Mouse (Mus musculus): ENCODE data around the gene Map3k21.
A peak's percentile ranks its signal among the peaks of the same experiment; 100 is the strongest.

Map3k21 gene

DNA sequence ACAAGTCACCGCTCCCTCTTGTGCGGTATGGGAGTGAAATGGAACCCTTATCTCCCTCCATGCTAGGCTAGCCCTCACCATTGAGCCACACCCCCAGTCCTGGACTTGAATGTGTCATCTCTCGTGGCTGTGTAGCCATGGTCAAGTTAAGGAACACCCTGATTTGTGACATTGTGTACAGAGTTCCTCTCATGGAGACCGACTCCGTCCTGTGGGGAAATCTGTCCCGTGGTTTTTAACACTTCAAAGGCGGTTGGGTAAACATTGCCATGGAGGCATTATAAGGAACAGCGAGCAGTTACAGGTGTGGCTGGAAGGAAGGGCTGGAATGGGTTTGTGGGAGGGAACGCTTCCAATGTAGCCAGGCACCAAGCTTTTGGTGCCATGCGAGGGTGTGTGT, 6.8 kb downstream of the Map3k21 start:
- DNase-seq, result no peak

DNA sequence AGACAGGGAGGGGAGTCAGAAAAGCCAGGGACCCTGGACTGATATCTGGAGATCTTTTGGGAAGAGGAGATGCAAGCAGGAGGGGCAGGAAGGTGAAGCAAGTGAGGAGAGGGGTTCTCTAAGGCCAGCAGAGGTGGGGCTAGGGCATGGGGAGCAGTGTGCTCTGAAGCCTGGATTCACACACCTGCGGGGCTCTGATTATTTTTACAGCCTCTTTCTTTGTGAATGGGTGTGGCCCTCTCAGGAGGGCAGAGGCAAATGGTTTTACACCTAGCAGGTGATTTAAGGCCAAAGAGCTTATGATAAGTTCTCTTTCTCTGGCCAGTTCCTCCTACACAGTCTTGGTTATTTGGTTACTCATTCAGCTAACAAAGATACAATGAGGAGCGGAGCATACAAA, 8.5 kb downstream of the Map3k21 start:
- no peak for DNase-seq

DNA sequence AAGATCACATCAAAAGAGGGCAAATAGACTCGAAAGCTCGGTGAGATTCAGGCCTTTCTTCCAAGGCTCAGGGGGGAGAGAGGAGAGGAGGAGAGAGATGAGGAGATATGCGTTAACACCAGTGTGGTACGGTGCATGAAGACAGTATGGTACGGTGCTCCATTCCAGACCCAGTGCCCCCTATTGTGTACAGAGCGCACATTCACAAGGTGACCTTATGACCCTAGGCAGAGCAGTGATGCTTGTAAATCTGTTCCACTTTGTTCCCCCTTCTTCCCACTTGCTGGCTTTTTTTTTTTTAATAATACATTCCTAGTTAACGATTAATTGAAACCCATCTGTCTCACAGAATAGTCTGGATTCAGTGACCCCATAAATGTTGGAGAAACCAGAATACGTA, 9.3 kb downstream of the Map3k21 start:
- no peak for DNase-seq

DNA sequence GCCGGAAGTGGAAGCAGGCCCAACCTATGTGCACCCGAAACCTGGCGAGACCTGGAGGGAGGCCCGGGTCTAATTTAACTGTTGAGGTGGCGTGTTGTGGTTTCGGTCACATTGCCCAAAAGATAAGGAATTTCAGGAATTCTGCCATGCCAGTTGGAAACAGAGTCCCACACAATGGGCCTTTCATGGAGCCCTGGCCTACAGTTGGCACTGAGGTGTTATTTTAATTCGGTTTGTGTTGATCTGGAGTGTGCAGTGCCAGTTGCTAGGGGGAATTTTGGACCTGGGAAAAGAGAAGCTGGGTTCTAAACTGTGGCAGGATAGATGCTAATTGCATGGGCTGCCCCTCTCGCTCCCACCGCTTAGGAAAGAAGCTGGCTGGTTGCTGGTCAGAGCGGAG, 10.0 kb downstream of the Map3k21 start:
- no peak for DNase-seq

DNA sequence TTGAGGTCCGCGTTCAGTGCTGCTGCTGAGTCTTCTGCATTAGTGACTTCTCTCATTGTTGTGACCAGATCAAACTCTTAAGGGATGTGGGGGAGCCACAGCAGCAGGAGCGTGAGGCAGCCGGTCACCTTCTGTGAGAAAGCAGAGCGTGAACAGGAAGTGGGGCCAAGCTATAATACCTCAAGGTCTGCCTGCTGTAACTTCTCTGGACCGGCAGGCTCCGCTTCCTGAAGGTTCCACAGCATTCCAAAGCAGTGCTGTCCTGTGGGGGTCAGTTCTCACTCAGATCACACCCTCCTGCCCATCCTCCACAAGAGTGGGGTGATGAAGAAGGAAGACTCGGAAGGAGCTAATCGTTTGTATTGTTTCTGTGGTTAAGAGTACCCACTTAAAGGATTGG, 10.5 kb downstream of the Map3k21 start:
- DNase-seq, result no peak

DNA sequence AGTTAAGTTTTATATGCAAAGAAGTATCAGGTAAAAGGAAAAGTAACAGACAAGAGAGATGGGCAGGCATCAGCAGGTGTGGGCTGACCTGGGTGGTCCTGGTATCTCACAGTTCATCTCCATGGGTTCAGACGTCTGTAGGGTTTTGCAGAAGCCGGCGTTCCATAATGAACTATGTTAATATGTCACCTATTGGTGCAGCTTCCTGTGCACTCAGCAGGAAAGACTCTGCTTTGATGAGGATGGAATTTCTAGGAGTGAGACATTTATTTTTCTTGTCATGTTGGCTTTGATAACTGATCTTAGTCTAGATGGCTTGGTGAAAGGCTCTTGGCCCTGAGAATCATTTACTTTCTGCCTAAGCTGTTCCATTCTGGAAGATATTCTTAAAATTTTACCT, 12.1 kb downstream of the Map3k21 start:
- DNase-seq, result no peak

DNA sequence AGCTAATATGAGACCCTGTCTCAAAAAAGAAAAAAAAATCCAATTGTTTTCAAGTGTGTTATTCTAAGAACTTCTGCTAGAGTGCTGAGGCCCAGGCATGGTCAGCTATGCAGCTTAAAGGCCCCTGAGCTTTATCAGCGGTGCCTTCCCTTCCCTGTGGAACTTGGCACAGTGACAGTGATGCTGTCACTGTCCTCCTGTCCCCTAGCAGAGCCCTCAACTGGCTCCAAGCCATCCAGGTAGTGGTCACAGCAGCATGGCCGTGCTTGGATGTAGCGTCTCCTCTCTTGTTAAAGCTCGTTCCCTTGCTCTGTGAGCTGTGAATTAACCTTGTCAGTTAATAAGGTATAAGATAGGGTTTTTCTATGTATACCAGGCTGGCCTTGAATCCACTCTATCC, 16.4 kb downstream of the Map3k21 start:
- DNase-seq, result no peak

DNA sequence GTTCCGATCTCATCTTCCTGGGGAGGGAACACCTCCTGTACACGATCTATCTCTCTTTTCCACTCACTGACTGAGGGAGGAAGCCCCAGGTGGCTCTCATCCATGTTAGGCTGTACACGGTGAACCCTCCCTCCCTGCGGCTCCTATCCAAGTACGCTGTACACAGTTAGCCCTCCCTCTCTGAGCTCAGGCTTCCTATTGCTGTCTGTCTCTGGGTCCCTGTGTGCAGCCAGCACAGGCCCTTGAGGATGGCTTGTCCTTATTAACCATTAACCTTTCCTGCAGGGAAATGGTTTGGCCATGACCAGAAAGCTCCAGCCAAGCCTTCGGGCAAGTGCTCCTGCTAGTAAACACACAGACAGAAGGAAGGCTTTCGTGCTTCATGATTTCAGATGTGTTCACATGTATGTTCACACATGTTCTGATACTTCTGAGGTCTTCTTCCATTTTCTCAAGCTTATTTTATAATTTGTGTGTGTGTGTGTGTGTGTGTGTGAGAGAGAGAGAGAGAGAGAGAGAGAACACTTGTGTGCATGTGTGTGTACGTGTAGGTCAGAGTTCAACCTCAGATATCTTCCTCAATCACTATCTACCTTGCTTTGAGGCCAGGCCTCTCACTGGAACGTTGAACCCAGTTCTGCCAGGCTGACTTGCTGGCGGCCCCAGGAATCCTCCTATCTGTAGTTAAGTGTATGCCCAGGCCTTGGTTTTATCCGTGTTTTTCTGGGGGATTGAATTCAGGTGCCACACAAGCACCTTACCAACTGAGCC, 20.2 kb downstream of the Map3k21 start:
- no peak for DNase-seq

DNA sequence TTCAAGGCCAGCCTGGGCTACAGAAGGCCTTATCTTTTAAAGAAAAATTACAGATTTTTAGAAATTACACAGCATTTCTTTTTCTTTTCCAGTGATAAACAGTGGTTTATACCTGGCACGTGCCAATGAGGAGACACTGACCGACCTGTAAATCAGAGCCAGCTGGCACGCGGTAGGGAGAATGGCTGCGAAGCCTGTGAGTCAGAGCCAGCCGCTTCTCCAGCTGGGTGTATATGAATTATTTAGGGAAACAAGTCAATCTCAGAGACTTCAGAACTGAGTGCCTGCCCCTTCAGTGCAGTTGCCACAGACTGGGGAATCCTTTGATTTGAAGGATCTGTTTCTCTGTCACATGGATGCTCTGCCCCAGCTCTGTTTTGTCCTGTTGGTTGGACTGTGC, 21.6 kb downstream of the Map3k21 start:
- no peak for DNase-seq

DNA sequence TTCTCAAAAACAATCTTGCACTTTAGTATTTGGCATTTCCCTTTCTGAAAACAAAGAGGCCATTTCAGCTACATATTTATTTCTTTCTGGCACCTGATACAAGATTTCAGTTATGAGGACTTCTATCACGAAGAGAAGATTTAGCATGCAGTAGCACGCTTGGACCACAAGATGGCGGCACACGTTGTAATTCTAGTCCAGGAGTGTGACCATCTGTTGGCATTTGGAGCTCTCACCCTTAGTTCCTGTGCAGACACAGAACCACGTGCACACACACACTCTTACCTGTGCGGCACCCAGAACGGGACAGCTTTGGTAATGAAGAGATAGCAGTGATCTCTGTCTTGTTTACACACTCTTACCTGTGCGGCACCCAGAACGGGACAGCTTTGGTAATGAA, 25.4 kb downstream of the Map3k21 start:
- peak; percentile 62 for DNase-seq

DNA sequence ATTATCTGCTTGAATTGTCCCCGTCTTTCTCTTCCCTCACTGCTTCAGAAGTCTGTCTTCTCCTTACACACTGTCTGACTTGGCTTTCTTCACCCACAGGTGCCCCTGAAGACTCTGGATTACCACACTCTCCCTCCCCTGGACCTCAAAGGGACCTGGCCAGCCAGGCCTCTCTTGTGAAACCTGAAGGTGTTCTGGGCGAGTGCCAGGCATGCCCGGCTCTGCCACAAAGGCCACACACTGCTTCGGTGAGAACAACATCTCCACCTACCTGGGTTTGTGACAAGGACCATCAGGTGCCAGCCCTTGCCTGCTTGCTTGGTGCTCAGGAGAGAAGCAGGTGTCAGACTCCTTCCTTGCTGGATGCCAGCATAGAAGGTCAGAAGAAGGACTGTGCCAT, 34.3 kb downstream of the Map3k21 start:
- DNase-seq, result no peak

DNA sequence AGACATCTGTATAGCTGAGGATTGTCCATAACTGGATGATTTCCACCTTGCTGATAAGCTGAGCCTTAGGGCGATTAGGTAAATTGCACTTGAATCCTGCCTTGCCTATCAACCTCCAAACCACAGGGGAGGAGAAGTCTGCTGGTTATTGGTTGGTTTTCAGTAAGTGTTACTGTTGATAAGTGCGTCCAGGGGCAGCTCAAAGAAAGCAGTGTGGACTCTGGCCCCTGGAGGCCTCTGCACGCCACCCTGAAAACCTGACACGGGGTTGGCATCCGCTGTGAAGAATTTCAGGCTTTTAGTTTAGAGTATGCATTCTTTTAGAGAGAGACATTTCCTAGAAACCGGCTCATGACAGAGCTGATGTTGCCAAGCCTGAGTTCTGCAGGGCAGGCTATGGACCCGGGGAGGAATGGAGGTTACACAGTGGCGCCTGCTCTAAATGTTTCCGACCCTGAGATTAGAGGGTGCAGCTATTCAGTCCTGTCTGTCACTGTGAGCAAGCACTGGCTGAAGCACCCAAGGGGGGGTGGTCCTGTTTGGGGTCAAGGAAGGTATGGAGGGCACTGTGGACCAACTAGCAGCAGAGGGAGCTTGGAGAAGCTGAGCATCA, 38.6 kb downstream of the Map3k21 start:
- DNase-seq, result no peak

DNA sequence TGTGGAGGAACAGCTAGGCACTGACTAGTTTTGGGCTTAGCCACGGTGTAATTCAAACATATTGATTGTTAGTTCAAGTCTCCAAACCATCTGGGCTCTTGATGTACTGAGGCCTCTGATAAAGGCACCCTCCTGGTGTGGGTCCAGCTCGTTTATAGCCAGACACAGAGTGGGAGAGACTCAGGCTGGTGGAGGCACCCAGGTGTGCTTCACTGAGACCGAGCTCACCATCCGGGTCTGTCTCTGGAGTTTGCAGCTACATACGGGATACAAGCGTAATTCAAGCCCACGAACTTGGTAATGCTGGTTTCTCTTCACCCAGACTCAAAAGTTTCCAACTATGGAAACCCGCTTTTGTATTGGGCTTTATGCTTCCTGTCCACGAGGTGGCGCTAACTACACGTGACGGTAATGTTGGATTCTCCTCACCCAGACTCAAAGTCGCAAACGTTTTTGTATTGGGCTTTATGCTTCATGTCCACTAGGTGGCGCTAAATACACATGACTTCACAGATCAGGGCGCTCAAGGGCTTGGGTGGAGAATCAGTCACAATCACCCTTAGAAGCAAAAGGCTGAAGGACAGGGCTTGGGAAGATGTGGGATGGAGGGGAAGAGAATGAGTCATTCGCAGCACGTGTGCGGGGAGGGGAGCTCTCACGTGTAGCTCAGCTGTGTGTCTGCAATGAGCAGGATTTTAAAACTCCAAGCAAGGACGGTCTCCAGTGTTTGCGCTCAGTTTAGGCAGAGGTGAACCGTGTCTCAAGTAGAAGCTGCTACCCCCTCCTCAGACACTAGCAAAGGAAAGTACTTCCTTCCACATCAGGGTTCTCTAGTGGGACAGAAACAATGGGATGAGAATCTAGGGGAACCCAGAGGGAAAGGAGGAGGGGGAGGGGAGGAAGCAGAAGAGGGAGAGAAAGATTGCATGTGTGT, 40.0 kb downstream of the Map3k21 start:
- DNase-seq, result peak; percentile 88

DNA sequence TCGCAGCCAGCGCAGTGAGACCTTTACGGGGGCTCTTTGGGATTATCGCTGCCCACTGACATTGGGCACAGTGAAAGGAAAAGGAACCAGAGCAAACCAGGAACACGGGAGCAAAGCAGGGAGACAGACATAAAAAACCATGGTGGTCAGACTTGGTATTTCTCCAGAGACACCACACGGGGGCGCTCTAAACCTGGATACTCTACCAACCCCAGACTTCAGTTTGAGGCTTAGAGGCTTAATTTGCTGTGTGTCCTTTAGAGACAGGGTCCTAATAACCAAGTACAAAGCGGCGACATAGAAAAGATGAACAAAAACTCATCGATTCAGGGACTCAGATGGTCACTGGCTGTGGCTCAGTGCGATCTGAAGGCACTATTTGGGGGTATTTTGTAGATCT, 45.4 kb downstream of the Map3k21 start:
- peak; percentile 74 for DNase-seq

DNA sequence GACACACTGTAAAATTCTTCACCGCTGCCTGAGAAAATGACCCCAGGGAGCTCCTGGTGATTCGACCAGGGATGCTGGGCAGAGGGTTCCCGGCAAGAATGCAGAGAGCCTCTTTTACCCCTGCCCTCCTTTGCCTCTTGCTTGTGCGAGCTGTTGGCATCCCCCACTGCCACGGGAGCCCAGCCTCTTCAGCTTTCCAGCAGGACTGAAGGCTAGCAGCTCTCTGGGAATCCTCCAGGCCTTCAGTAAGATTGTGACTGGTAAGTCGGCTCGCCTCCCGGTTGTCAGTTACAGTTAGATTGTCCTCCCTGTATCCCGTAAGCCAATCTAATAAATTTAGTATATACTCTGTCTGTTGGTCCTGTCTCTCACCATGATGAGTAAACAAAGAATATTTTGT, 46.5 kb downstream of the Map3k21 start:
- no peak for DNase-seq

DNA sequence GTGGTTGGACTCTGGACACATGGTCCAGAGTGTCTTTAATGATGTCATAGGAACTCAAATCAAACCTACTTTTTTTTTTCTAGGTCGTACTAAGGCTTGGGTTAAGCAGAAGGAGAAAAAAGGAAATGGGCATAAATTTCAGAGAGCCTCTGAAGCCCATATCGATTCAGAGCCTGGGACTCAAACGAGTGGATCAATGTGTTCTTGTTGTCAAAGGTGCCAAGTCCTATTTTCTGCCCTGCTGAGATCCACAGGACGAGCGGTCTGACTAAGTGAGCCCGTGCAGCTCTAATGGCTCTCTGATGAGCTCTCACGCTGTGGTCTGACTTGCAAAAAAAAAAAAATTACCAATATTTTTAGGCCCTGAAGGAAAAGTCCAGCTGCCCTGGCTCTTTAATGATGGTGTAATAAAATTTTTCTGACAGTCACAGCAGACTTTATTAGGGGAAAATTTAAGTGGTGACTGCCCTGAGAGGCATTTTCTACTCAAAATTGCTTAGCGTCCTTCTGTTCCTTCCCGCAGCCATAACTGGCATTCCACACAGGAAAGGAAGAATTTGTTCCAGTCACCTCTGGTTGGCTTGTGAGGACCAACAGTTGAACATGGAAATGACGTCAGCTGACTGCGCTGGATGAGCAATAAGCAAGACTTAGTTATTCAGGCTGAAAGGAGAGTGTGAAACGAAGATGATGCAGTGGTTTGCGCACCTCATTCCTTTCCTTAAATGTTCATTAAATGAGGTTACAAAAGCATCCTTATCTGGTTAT, 47.2 kb downstream of the Map3k21 start:
- no peak for DNase-seq

DNA sequence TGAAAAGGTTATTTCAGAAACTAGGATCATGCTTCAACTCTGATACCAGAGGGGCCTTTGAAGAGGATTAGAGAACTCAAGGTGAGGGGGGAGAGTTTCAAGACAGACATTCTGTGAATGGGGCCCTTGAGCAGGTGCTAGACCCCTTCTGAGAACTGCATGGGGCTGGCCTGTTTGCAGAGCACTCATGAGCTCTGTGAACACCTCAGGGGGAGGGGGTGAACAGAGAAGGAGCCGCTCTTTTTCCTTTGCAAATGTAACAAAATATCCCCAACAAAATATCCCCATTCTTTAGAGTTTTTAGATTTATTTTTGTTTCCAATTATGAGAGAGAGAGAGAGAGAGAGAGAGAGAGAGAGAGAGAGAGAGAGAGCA, 47.7 kb downstream of the Map3k21 start:
- no peak for DNase-seq

DNA sequence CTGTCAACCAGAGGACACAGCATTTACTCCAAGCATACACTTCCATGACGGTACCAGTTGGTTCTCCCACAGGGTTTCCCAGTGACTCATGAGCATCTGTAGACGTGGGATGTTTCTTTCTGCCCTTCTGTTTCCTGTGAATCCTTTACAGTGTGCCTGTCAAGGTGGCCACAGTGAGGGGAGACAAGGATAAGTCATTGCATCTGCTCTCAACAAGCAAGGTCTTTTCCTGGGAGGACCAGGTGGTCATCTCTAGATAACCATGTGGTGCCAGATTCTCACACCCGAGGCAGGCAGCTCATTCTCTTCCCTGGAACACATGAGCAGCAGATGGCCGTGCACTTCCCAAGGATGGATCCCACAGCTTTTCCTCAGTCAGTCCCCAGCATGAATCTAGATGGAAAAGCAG, 49.1 kb downstream of the Map3k21 start:
- peak; percentile 32 for DNase-seq

DNA sequence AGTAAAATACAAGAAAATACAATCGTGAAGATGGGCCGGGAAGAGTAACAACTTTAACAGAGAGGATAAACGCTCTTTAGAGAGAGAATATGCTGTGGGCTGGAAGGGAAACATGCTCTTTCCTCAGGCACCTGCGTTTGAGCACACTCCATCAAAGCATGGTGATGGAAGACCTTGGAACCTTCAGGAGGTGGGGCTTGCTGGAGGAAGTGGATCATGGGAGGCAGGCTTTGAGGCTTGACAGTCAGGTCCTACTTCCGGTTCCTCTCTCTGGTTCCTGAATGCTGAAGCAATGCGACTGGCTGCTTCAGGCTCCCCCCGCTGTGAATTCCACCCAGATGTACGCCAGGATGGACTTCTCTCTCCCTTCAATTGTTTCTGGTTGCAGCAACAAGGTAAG, 49.8 kb downstream of the Map3k21 start:
- DNase-seq, result no peak

DNA sequence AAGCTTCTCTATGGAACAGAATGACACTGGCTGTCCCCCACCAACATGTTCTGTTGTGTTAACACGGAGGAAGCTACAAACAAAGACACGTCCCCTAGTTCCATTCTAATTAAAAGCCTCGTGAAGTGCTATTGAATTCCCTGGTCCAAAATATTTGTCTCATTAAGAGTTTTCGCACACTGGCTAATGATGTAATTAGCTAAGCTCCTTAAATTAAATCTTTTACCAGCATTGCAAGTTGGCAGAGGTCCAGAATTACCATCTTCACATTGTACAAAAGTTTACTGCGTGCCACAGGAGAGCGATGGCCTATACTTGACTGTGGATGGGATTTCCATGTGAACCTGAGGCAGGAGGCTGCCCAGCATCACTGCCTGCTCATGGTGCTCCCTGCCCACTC, 51.5 kb downstream of the Map3k21 start:
- DNase-seq, result no peak

DNA sequence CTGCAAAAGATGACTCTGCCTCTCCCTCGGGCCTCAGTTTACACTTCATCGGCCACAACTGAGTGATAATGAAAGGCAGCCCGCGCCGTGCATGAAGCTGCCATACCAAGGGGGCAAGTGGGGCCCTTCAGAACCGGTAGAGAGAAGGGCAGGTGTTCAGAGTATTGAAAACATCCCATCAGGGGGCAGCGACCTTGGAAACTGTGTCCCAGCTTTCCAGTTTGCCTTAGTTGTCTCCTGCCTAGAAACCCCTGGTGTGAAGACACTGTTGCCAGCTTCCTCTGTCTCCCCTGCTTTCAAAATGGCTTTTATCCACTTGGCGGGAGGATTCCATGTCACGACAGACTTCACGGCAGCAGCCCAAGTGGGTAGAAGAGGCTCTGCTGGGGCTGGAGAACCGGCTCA, 53.6 kb downstream of the Map3k21 start:
- DNase-seq, result no peak

DNA sequence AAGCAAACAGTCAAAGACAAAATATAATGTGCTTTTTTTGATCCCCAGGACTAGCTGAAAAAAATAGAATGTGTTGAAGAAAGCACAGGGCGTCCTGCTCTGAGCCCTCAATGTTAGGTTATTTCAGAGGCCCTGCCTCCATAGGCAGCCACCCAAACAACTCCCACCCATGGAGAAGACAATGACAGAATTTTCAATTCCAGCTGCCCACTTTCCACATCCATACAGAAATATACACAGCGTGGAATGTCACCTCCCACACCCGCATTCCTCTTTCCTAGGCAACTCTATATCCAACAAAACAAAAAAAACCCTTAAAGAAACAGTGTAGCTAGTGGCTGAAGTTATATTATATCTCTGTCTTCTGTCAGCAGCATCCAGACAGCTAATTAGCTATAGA, 61.1 kb downstream of the Map3k21 start:
- no peak for DNase-seq

DNA sequence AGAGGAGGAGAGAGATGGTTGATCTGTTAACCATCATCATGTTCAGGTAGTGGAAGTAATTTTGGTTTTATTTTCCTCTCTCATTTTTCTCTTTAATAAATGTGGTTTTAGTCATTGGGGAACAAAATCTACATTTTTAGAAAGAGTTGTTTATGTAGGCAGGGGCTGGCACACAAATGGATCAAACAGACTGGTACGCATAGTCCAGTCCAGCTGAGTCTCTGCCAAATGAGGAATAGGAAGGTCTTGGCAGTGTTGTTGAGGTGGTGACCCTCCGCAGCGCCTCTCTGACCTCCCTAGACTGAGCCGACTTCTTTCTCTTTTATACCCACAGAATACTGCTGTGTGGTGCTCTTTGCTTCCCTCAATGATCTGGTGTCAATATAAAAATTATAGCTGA, 65.7 kb downstream of the Map3k21 start:
- DNase-seq, result no peak
